Mouse (Mus musculus): ENCODE measurements around the gene Desi2.
"Not testable (repeated sequence)": the region's sequence is repeated elsewhere in the genome, so short reads cannot be mapped to it uniquely, and the experiment has no call there.

Desi2 gene

DNA sequence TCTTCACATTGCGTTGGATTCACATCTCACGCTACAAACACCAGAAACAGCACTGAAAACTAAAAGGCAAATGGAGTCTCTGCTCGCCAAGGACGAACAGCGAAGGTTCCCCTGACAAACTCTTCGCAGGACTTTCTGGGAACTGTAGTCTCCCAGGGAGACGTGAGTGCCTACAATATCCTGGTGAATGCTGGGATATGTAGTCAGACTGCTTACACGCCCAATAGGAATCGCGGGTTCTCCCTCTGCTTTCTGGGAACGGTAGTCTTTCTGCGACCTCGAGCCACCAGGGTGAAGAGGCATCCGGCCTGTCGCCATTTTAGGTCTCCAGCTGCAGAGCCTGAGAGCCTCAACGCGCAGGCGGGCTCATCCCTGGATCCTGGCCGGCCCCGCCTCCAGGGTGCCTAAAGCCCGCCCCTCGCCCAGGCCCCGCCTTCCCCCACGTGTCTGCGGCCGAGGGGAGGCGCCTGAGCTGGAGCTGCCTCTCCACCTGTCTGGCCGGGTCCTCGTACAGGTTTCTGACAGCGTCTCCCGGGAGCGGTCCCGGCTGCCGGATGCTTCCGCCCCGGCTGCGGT is at the start of gene Desi2:
Gene Desi2, plus strand, starts transcription at position 202 of the 576 bp plus-strand sequence.
- DNase-seq, result peak; percentile 99

DNA sequence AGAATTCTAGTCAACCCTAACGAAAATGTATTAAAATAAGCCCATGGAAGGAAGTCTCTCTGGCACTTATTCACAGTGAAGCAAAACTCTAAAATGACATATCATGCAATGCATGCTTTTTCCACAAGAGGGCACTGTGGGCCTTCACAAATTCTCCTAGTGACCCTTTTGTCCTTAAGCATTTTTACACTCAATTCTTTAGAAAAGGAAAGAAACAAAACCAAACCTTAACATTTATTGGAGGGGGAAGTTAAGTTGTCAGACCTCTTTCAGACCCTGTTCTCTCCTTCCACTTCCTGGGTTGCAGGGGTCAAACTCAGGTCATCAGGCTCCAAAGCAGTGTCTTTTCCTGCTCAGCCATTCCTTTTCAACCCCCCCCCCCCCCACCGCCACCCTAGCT is 40.7 kb upstream of the Desi2 start:
- DNase-seq, result peak; percentile 6

GRCm38 (mm10) chr1:178146915-178147314 is 40.3 kb upstream of the Desi2 start:
- not testable (repeated sequence) for DNase-seq

GRCm38 (mm10) chr1:178182251-178182650 is 5.0 kb upstream of the Desi2 start:
- no peak for DNase-seq

GRCm38 (mm10) chr1:178185591-178185990 is 1.6 kb upstream of the Desi2 start:
- no peak for DNase-seq

- not testable (repeated sequence) for DNase-seq
These were observed 593 bp downstream of the Desi2 start for GRCm38 (mm10) chr1:178187810-178188209.

DNA sequence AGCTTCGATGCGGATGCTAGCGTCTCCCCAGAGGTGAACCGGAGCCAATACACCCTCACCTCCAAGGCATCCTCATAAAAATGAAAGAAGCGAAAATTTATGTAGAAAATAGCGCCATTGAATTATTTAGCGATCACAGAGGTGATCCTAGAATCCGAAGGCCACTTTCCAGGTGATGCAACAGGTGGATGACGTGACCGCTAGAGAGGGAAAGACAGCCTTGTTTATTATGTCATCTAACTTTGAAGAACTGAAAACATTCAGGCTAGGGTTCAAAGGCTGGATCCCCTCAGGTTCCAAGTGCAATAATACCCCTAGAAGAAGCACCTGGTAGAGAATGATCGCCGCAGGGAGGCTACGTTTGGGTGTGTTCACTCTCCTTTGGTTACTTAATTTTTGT is 1.2 kb downstream of the Desi2 start:
- no peak for DNase-seq

DNA sequence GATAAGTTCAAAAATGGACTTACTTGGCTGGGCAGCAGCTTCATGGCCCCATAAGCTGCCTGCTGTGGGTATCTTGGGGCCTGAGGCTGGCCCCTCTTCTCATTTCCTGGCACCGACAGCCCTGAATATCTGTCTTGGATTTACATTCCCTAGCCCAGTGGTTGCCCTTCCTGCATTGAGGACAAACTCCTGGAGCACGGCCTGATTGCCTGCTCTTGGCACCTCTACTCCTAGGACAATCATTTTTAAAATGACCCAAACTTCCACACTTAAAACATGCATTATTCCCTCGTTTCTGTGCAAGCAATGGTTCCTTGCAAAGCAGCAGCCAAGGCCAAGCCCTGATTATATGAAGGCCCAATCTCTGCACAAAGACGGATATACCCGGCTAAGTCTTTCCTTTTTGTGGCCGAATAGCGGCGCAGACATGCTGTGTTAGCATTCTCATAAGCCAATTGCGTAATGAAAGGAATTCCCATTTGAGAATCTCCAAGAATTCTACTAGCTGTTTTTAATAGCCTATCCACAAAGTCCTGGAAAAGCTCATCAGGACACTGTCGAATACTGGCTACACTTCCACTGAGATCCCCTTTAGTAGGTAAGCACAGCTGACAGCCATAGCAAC is 18.6 kb downstream of the Desi2 start:
- DNase-seq, result no peak

DNA sequence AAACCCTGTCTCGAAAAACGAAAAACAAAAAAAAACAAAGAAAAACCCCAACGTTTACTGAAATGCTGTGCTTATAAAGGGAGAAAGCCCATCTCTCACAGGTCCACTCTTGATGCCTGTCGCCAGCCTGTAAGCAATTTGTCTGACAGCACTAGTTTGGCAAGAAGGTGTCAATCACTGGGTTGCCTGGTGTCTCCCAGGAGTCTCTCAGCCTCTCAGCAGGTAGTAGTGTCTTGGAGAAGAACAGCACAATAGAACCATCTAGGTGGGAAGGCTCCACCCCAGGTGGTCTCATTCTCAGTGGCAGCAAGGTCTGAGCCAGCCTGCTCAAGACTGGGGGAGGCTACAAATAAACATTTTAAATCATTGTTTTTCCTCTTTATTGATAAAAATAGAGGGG is 20.6 kb downstream of the Desi2 start:
- not testable (repeated sequence) for DNase-seq

DNA sequence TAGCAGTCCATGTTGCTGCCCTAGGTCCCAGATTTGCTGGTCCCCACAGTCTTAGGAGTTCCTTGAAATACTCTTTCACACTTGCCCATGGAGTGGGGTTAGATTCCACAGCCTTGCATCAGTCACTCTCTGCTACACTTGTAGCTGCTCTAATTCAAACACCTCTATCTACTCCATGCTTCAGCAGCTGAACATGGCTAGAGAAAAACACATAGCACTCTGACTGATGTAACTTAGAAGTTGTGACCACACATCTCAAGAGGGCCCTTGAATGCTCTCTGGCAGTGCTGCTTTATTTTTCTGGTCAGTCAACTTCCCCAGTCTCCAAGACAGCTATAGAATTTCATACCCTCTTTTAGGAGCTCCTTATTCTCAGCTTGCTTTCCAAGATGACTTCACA is 22.7 kb downstream of the Desi2 start:
- DNase-seq, result no peak

- no peak for DNase-seq
These were observed 29.9 kb downstream of the Desi2 start for GRCm38 (mm10) chr1:178217157-178217556.

DNA sequence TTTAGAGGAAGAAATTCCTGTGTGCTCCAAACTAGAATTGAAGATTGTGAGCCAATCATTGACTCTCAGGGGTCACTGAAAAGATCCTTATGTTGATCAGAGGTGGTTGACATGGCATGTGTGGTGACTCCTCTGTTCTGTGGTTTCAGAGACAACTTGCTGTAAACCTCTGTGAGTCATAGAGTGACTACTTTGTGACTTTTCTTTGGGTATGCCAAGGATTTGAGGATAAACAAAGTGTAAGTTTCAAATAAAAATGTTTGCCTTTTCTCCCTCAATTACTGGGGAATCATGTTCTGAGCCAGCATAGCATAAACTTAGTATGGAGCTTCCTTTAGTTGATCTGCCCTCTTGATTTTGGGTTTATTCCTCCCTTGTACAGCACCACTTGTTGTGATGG is 31.1 kb downstream of the Desi2 start:
- no peak for DNase-seq

DNA sequence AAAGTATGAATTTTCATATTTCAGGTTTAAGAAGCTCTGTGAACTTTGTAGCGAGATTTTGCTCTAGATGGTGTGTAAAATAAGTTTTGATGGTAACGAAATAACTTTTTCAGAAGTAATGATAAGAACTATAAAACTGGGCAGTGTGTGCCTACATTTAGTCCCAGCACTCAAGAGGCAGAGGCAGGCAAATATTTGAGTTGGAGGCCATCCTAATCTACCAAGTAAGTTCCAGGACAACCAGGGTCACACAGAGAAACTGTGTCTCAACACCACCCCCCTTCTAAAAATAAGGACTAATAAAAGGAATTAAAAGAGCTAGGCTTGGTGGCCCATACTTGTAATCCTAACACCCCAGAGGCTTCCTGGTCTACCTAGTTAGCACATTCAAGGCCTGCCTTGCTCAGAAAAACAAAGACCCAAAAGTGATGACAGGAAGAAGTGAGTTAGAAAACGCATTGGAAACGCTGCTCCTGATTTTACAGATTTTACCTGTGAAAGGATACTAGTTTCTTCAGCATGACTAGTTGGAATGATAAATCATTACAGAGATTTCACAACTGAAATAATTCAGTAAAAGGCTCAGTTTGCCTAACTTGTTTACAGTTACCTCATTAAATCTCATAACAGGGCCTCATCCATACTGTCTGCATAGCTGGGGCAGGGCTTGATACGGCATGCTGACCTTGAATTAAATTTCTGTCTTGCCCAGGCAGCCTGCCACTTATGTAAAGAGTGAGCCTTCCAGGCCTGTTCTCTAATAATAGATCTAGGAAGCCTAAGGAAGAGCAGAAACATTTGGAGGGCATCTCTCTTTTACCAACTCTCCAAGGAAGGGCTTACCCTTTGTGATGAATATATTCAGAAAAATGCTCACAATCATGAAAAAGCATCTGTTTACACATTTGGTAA is 32.2 kb downstream of the Desi2 start:
- DNase-seq, result no peak

GRCm38 (mm10) chr1:178228888-178229287 is 41.7 kb downstream of the Desi2 start:
- not testable (repeated sequence) for DNase-seq

GRCm38 (mm10) chr1:178234109-178234508 is 46.9 kb downstream of the Desi2 start:
- no peak for DNase-seq

- DNase-seq, result no peak
These were observed 48.8 kb downstream of the Desi2 start for GRCm38 (mm10) chr1:178235919-178236466.

DNA sequence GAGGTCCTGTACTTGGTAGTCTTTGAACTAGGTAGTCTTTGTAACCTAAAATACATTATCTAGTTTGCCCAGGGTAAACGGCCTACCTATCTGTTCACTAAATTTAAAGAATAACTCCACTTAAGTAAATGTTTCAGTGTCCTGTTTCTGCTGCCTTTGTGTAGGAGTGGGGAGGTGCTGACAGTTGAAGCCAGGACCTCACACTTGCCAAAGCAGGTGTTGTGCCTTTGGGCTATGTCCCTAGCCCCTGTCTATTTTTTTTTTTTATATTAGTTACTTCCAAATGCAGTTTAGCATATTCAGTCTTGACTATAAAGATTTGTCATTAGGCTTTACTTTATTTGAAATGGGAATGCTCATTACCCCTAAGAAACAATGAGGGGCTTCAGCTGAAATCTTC is 51.5 kb downstream of the Desi2 start:
- DNase-seq, result no peak

DNA sequence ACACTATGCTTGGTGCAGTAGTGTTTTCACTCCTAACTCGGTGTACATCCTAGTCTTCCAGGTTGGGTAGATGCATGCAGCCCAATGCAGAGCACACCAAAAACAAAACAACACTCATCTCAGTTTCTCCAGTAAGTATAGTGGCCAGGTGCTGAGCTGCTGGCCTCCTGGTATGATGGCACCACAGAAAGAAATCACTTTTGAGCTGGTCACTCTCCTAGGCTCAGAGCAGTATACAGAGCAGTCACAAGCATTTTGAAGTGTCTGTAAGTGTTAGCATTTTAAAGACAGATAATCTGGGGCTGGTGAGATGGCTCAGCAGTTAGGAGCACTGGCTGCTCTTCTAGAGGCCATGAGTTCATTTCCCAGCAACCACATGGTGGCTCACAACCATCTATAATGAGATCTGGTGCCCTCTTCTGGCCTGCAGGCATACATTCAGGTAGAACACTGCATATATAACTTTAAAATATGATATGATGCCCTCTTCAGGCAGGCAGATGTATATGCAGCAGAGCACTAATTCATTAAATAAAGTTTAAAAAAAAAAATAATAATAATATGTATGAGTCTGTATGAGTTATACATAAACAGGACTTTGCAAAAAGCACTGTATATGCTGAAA is 54.8 kb downstream of the Desi2 start:
- DNase-seq, result no peak

DNA sequence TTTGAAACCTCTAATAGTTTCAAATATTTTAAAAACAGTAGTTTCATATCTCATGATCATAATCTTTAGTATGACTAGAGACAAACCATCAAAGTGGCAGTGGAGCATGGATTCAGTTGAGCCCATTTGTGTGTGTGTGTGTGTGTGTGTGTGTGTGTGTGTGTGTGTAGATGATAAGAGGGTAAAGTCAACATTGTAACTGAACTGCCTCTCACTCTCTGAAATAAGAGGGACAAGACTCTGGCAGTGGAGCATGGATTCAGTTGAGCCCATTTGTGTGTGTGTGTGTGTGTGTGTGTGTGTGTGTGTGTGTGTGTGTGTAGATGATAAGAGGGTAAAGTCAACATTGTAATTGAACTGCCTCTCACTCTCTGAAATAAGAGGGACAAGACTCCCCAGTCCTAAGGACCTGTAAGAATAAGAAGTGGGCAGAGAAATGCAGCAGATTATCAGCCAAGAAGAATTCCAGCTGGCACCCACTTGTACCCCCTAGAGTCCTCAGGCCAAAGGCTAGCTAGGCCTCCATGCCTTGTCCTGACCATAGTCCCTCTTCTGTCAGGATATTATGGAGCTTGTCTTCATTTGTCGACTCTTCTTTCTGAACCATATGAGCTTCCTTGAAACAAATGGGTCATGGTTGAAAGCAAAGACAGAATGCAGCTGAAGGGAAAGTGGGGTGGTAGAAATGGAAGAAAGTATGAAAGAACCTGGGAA is 61.0 kb downstream of the Desi2 start:
- no peak for DNase-seq

- DNase-seq, result no peak
These were observed 67.4 kb downstream of the Desi2 start for GRCm38 (mm10) chr1:178254598-178254997.

- no peak for DNase-seq
These were observed 69.1 kb downstream of the Desi2 start for GRCm38 (mm10) chr1:178256351-178256750.

GRCm38 (mm10) chr1:178258821-178259220 is 71.6 kb downstream of the Desi2 start:
- no peak for DNase-seq

Measured in layer of hippocampus, adult 9-11 months (tissue).